Mouse (Mus musculus) lung, postnatal 0 days (tissue): ENCODE results near the gene Csf1.

ENCODE experiments used
- CTCF ChIP-seq: IDR thresholded peaks from 2 replicates; pipeline ENCODE4 v1.5.1; 2016; ENCODE audit warnings: antibody characterized with exemption, mild to moderate bottlenecking
- EP300 ChIP-seq: IDR thresholded peaks from 2 replicates; pipeline ENCODE4 v1.6.1; 2016; ENCODE audit warnings: antibody characterized with exemption, mild to moderate bottlenecking, control low read depth

- no peak for TF ChIP-seq CTCF
- TF ChIP-seq EP300, result no peak
Observed at GRCm38 (mm10) chr3:107733329-107733728, 26.9 kb downstream of the Csf1 start.
